Mouse (Mus musculus) inflammation-experienced regulatory T-cells, adult 6 months (primary cell): ENCODE data around the gene 4930449I24Rik. TPM values are rescaled to one million over a fixed set of nuclear protein-coding genes. Genes with fewer than 3 reads are reported as not detected.
"Not testable (repeated sequence)": the region's sequence is repeated elsewhere in the genome, so short reads cannot be mapped to it uniquely, and the experiment has no call there.

Experiments
- ATAC-seq: one replicate; pipeline ENCODE4 v1.8.0; 2017
- polyA plus RNA-seq, 3 experiments: library from polyadenylated mRNA; unstranded; fragments of 100-300 nt; shearing (Covaris generic); gene quantifications; one replicate each; pipeline ENCODE4 v1.2.1; 2017

Gene 4930449I24Rik
- polyA plus RNA-seq: not detected

DNA sequence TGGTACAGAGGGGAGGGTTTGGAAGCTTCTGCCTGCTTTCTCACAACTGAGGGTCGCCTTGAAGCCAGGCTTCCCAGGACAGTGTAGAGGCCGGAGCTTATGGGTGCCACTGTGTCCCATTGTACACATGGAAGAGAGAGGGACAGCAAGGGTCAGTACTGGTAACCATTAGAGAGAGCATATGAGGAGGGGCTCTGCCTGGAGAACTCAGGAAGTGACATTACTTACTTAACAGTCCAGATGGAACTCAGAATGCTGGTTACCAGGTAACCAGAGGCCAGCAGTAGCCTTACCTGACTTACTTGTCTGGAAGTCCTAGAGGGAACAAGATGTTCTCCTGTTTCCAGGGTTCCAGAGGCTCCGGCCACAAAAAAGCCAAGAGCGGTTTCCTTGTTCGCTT is at the start of gene 4930449I24Rik:
TSS of gene 4930449I24Rik (plus strand) at position 301 of the 400 bp plus-strand sequence.
- ATAC-seq: not testable (repeated sequence)

DNA sequence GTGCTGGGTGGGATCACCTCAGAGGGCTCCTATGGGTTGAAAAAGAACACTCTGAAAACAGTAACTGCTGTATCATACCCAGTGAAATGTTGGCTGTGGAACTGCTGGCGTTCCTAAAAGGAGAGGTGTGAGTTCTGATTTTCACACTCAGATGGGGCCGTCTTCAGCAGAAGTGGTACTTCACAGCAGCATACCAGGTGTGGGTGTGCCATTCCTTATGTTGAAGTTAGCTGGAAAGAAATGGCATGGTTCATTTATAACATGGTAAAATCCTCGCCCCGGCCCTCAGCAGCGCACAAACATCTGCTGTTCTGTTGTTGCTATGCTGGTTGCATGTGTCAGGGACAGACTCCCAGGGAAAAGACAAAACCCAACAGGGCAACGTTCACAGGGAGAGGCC is 48.6 kb upstream of the 4930449I24Rik start:
- no peak for ATAC-seq

DNA sequence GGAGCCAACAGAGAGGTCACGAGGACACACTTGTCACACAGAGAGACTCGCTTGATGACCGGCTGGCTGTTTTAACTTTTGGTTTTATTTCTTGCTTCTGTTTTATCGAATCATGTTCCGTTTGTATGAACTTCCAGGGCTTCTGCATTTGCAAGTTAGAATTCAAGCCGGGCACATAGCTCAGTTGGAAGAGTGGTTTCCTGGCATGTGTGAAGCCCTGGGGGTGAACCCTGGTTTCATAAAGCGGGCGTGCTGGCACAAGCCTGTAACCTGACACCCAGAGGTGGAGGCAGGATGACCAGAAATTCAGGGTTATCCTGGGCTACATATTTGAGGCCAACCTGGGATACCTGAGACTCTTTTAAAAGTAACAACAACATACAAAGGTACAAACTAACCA is 40.6 kb upstream of the 4930449I24Rik start:
- no peak for ATAC-seq

DNA sequence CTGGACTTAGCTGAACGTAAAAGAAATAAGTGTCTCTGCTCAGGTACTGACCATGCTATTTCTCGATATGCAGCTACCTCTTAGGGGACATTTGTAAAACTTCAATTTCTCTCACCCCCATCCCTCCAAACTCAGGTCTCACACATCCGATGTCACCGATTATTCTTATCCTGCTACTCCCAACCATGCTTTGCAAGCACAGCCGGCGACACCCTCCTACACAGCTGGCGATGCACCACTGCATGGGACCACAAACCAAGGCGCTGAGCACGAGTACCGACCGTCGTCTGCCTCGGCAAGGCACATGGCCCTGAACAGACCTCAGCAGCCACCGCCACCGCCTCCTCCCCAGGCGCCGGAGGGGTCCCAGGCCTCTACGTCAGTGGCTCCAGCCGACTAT is 35.5 kb upstream of the 4930449I24Rik start:
- no peak for ATAC-seq

DNA sequence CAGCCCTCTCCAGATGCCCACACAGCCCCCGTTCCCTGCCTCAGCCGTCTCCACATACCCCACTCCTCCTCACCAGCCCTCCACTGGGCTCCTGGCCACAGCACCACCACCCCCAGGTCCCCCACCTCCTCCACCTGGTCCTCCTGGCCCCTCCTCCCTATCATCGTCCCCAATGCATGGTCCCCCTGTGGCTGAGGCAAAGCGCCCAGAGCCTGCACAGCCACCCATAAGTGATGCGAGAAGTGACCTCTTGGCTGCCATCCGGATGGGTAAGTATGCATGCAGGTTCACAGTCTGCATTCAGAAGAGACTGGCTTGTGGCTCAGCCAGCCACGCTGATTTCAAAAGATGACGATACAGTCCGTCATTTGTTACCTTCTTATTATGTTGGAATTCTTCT is 33.9 kb upstream of the 4930449I24Rik start:
- ATAC-seq: no peak

DNA sequence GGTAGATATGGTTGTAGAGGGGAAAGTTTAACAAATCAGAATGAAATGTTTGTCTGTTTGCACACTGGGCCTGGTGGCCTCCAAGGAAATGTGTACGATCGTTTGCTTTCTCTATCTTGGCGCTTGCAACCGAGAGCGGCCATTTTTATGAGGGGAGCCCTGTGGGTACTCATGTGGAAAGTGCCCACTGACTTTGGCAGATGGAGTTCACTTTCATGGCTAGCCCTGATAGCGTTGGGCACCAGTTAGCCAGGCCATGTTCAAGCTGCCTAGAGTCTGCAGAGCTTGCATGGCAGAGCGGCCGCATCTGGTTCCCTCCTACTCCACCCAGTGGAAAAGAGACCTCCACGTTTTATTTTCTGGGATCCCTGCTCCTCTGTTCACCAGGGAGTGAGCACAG is 31.4 kb upstream of the 4930449I24Rik start:
- no peak for ATAC-seq

DNA sequence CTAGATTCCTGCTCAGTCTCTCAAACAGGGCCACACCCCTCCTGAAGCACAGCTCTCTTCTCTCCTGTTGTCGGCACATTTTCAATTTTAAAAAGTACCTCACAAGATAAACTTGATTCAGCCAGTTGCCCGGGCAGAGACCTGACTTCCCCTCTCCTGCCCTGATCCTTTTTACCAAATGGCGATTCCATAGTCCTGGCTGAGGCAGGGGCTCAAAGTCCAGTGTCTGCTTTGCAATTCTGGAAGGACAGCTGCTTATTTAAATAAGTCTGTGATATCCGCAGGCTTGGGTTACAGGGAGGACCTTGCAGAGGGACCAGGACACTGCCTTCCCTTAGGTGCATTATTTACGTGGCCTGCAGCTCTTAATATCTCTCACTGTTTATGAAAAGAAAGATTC is 30.9 kb upstream of the 4930449I24Rik start:
- no peak for ATAC-seq

DNA sequence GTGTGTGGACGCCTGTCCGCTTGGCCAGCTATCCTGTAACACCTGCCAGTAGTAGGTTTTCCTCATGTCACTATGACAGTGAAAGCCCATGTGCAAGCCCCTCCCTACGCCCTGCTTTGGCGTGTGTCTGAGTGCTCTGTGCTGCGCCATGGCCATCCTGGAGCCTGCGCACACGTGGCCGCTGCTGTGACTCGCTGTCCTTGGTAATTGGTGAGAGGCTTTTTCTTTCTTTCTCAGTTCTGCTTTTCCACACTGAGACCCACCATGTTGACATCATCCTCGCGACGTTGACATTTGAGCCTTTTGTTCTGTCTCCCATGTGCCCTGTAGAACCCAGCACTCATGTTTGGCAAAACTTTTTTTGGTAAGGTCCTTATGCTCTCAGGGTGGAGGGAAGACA is 30.4 kb upstream of the 4930449I24Rik start:
- no peak for ATAC-seq

DNA sequence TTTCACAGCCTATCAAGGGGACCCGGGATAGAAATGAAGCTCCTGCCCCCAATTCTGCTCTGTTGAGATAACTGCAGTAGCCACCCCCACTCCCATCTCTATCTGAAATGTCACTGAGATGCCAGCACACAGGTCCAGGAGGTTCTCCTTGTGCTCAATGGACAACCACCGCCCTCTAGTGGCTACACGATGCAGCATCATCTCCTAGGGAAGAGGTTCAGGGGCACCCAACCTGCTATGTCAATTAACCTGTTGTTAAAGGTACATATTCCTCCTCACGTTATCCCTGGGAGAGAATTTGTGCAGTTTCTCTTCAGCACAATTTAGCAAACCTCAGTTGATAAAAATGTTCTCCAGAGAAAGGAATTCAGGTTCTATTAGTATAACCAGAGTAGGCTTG is 22.6 kb upstream of the 4930449I24Rik start:
- not testable (repeated sequence) for ATAC-seq

DNA sequence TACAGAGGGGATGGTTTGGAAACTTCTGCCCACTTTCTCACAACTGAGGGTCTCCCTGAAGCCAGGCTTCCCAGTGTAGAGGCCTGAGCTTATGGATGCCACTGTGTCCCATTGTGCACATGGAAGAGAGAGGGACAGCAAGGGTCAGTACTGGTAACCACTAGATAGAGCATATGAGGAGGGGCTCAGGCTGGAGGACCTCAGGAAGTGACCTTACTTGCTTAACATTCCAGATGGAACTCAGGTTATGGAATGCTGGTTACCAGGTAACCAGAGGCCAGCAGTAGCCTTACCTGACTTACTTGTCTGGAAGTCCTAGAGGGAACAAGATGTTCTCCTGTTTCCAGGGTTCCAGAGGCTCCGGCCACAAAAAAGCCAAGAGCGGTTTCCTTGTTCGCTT is 20.5 kb upstream of the 4930449I24Rik start, which contains the start of gene Gm6408:
TSS of gene Gm6408 (plus strand) at position 301 of the 400 bp plus-strand sequence.
- ATAC-seq: not testable (repeated sequence)

DNA sequence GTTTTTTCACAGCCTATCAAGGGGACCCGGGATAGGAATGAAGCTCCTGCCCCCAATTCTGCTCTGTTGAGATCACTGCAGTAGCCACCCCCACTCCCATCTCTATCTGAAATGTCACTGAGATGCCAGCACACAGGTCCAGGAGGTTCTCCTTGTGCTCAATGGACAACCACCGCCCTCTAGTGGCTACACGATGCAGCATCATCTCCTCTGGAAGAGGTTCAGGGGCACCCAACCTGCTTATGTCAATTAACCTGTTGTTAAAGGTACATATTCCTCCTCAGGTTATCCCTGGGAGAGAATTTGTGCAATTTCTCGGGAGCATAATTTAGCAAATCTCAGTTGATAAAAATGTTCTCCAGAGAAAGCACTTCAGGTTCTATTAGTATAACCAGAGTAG is 13.2 kb upstream of the 4930449I24Rik start:
- ATAC-seq: not testable (repeated sequence)

DNA sequence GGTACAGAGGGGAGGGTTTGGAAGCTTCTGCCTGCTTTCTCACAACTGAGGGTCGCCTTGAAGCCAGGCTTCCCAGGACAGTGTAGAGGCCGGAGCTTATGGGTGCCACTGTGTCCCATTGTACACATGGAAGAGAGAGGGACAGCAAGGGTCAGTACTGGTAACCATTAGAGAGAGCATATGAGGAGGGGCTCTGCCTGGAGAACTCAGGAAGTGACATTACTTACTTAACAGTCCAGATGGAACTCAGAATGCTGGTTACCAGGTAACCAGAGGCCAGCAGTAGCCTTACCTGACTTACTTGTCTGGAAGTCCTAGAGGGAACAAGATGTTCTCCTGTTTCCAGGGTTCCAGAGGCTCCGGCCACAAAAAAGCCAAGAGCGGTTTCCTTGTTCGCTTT is 11.1 kb upstream of the 4930449I24Rik start, which contains the start of gene Gm6370:
TSS of gene Gm6370 (plus strand) at position 301 of the 400 bp plus-strand sequence.
- ATAC-seq: not testable (repeated sequence)

DNA sequence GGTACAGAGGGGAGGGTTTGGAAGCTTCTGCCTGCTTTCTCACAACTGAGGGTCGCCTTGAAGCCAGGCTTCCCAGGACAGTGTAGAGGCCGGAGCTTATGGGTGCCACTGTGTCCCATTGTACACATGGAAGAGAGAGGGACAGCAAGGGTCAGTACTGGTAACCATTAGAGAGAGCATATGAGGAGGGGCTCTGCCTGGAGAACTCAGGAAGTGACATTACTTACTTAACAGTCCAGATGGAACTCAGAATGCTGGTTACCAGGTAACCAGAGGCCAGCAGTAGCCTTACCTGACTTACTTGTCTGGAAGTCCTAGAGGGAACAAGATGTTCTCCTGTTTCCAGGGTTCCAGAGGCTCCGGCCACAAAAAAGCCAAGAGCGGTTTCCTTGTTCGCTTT is 11.6 kb downstream of the 4930449I24Rik start, which contains the start of gene Gm3402:
TSS of gene Gm3402 (plus strand) at position 301 of the 400 bp plus-strand sequence.
- ATAC-seq: not testable (repeated sequence)

DNA sequence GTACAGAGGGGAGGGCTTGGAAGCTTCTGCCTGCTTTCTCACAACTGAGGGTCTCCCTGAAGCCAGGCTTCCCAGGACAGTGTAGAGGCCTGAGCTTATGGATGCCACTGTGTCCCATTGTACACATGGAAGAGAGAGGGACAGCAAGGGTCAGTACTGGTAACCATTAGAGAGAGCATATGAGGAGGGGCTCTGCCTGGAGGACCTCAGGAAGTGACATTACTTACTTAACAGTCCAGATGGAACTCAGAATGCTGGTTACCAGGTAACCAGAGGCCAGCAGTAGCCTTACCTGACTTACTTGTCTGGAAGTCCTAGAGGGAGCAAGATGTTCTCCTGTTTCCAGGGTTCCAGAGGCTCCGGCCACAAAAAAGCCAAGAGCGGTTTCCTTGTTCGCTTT is 23.3 kb downstream of the 4930449I24Rik start, which contains the start of gene Gm3404:
TSS of gene Gm3404 (plus strand) at position 301 of the 400 bp plus-strand sequence.
- ATAC-seq: not testable (repeated sequence)

DNA sequence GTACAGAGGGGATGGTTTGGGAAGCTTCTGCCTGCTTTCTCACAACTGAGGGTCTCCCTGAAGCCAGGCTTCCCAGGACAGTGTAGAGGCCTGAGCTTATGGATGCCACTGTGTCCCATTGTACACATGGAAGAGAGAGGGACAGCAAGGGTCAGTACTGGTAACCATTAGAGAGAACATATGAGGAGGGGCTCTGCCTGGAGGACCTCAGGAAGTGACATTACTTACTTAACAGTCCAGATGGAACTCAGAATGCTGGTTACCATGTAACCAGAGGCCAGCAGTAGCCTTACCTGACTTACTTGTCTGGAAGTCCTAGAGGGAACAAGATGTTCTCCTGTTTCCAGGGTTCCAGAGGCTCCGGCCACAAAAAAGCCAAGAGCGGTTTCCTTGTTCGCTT is 35.1 kb downstream of the 4930449I24Rik start, which contains the start of gene Gm3409:
TSS of gene Gm3409 (plus strand) at position 301 of the 400 bp plus-strand sequence.
- not testable (repeated sequence) for ATAC-seq

Other genes with a start within 250 kb of the 4930449I24Rik start
- gene Wasf3, start 117.4 kb upstream of the 4930449I24Rik start, polyA plus RNA-seq: not detected
- not detected for gene Gm6408, start 20.4 kb upstream of the 4930449I24Rik start, polyA plus RNA-seq
- gene Gm6370, start 11.0 kb upstream of the 4930449I24Rik start, polyA plus RNA-seq: not detected
- not detected for gene Gm3402, start 11.7 kb downstream of the 4930449I24Rik start, polyA plus RNA-seq
- gene Gm3404, start 23.4 kb downstream of the 4930449I24Rik start, polyA plus RNA-seq: not detected
- not detected for gene Gm3409, start 35.2 kb downstream of the 4930449I24Rik start, polyA plus RNA-seq
- not detected for gene Gm3415, start 53.7 kb downstream of the 4930449I24Rik start, polyA plus RNA-seq
- not detected for gene Gpr12, start 82.8 kb downstream of the 4930449I24Rik start, polyA plus RNA-seq